Mouse (Mus musculus) neural tube, embryonic 11.5 days (tissue): ENCODE results near the gene Dlgap1. TPM values are rescaled to one million over a fixed set of nuclear protein-coding genes. Genes with fewer than 3 reads are reported as not detected.

Source experiments
- ATAC-seq: fragments of 200-750 bp; cut with Nextera tagmentation; 2 replicates; pipeline ENCODE4 v1.8.0; 2017; ENCODE audit warnings: moderate number of reproducible peaks, mild to moderate bottlenecking, moderate TSS enrichment, moderate library complexity; ENCODE audit not compliant: insufficient read depth, low FRiP score, low TSS enrichment
- DNase-seq: peaks from one replicate; pipeline ENCODE4 v3.0.0-alpha.2; 2015; ENCODE audit warnings: low spot score
- H3K27ac ChIP-seq: fragments of 300-500 bp; sonication (generic); 2 replicates; pipeline ENCODE4 v1.5.1; 2014; ENCODE audit warnings: low read depth, mild to moderate bottlenecking, low read length
- H3K27me3 ChIP-seq: fragments of 300-500 bp; sonication (generic); 2 replicates; pipeline ENCODE4 v1.6.1; 2014; ENCODE audit warnings: mild to moderate bottlenecking, low read length, mixed read lengths; ENCODE audit not compliant: control insufficient read depth, insufficient read depth
- H3K36me3 ChIP-seq: fragments of 300-500 bp; sonication (generic); 2 replicates; pipeline ENCODE4 v1.6.1; 2014; ENCODE audit warnings: mild to moderate bottlenecking, low read length, moderate library complexity, mixed read lengths; ENCODE audit not compliant: control insufficient read depth, insufficient read depth
- H3K4me1 ChIP-seq: fragments of 300-500 bp; sonication (generic); 2 replicates; pipeline ENCODE4 v1.6.1; 2014; ENCODE audit warnings: low read length, mixed read lengths; ENCODE audit not compliant: control insufficient read depth, insufficient read depth
- H3K4me2 ChIP-seq: fragments of 300-500 bp; sonication (generic); 2 replicates; pipeline ENCODE4 v1.6.1; 2014; ENCODE audit warnings: low read depth, mild to moderate bottlenecking, moderate library complexity
- H3K4me3 ChIP-seq: fragments of 300-500 bp; sonication (generic); 2 replicates; pipeline ENCODE4 v1.5.1; 2014; ENCODE audit warnings: low read depth, low read length
- H3K9ac ChIP-seq: fragments of 300-500 bp; sonication (generic); 2 replicates; pipeline ENCODE4 v1.6.1; 2014; ENCODE audit warnings: mild to moderate bottlenecking, low read length
- H3K9me3 ChIP-seq: fragments of 300-500 bp; sonication (generic); 2 replicates; pipeline ENCODE4 v1.6.1; 2016; ENCODE audit warnings: low read length; ENCODE audit not compliant: control insufficient read depth
- WGBS: fragments of 180-500 bp; shearing (Covaris S2); extraction: QIAGEN DNeasy Blood & Tissue Kit; methylation state at CpG from one replicate; pipeline ENCODE4 v1.1.7; 2014; 5-methylcytosine and 5-hydroxymethylcytosine counted together
- polyA plus RNA-seq: library from polyadenylated mRNA; unstranded; fragments of >200 nt; fragmentation: Nextera tagmentation; extraction: Ambion mirVana; gene quantifications from 2 replicates; pipeline ENCODE4 v1.2.1, GENCODE M21; 2014

The Dlgap1 gene
- polyA plus RNA-seq, 1 experiment from 2014 or later = 5.9 TPM

DNA sequence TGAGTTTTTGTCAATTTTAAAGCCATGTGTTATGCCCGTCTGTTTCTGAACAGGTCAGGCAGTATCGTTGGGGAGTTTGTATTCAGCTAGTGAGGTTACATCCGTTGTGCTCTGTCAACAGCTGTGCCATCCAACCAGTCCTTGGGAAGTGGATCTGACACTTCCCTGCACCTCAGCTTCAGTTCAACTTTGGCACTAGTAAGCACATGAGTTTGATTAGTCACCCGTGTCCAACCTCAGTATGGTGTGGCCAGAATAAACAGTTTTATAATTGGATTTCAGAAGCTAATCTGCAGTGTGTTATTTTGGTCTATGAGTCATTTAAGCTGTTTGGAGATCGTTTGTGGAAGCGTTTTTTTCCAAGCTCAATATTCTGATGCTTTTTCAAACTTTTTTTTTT, 35.8 kb downstream of the Dlgap1 start:
- DNase-seq (no peak), ATAC-seq (no peak)
- H3K4me1 ChIP-seq = no peaks in the 10 kb centered on the region
- H3K27ac ChIP-seq = no peak overlapping the region
- no peak overlapping the region for H3K4me2 ChIP-seq
- no peaks in the 10 kb centered on the region for H3K9me3 ChIP-seq
- no peaks in the 10 kb centered on the region for H3K27me3 ChIP-seq
- H3K36me3 ChIP-seq = no peaks in the 10 kb centered on the region
- no peak overlapping the region for H3K9ac ChIP-seq
- H3K4me3 ChIP-seq = no peak overlapping the region
- 76% methylated on average over 6 of the region's 6 CpGs for WGBS

DNA sequence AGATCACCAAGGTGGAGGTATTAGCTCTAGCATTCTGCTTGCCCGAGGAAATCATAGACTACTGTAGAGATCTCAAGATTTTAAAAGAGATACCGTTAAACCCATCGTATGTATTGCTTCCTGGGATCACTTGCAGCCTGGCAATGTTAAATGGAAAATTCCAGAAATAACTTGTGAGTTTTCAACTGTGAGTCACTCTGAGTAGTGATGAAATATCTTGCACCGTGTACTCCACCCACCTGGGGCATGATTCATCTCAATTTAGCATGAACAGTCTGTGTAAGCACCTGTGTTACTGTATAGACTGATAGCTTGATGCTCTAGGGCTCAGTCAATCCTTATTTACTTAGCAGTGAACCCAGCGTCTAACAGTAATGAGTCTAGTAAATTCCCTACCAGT, 38.7 kb downstream of the Dlgap1 start:
- Histone ChIP-seq H3K9ac (no peak overlapping the region), H3K27me3 (no peaks in the 10 kb centered on the region), H3K4me2 (no peak overlapping the region), H3K27ac (no peak overlapping the region), H3K36me3 (no peaks in the 10 kb centered on the region), H3K9me3 (no peaks in the 10 kb centered on the region), H3K4me3 (no peak overlapping the region), H3K4me1 (no peaks in the 10 kb centered on the region)
- no peak for DNase-seq
- WGBS = 93% methylated on average over 5 of the region's 5 CpGs
- no peak for ATAC-seq

DNA sequence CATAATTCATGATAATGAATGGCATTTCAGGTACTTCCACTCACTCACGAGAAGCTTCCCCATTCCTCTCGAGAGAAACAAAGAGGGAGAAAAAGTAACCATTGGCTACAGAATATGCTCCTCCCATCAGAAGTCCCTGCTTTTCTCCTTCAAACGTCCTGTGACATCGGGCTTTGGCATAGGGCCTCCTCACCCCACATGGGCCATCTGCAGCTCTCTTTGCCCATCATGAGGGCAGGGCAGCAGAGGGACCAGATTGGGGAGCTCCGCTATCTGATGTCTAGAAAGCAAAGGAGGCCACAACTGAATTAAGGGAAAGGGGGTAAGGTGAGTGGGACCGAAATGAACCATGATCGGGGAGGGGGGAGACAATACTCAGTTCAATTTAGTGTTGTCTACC, 47.6 kb downstream of the Dlgap1 start:
- no peak overlapping the region for H3K4me3 ChIP-seq
- no peaks in the 10 kb centered on the region for H3K36me3 ChIP-seq
- no peak overlapping the region for H3K27ac ChIP-seq
- ATAC-seq = no peak
- no peaks in the 10 kb centered on the region for H3K4me1 ChIP-seq
- no peaks in the 10 kb centered on the region for H3K27me3 ChIP-seq
- H3K9ac ChIP-seq = no peak overlapping the region
- H3K9me3 ChIP-seq = no peaks in the 10 kb centered on the region
- no peak overlapping the region for H3K4me2 ChIP-seq
- DNase-seq = no peak
- 79% methylated on average over 7 of the region's 7 CpGs for WGBS

DNA sequence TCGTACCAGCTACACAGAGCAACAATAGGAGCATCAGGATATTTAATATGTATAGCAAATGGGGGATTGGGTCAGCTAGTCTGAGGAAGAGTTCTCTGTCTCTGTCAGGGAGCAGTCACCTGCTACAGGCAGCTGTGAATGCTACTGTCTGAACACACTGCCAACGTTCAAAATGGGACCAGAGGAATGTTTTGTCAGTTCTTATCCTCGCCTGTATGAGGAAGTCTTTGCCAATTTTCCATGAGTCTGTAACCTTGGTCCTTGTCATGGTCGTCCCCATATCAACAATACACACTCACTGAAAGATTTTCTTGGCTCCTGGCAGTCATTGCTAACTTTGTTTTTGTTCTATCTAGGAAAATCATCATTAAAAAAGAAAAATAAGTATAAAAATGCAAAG, 51.5 kb downstream of the Dlgap1 start:
- Histone ChIP-seq H3K27ac (no peak overlapping the region), H3K9ac (no peak overlapping the region), H3K27me3 (no peaks in the 10 kb centered on the region), H3K4me2 (no peak overlapping the region), H3K36me3 (no peaks in the 10 kb centered on the region), H3K4me1 (no peaks in the 10 kb centered on the region), H3K9me3 (no peaks in the 10 kb centered on the region), H3K4me3 (no peak overlapping the region)
- no peak for DNase-seq
- 88% methylated on average over 4 of the region's 4 CpGs for WGBS
- no peak for ATAC-seq

DNA sequence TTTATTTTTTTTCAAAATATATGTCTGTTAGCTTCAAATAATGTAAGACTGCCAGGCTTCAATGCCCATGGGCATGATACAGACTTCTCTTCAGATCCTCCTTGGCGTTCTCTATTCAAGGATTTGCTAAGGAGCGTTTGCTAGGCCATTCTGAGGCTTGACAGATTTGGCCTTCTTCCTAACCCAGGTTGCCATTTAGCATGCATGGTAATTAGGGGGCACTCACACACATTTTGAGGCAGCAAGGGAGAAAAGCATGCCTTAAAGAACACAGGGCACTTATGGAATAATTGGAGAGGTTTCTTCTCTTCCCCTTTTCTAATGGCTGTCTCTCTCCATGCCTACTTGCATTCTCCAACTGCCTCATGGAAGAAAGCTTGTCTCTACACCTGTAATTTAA, 53.7 kb downstream of the Dlgap1 start:
- no peaks in the 10 kb centered on the region for H3K27me3 ChIP-seq
- H3K9ac ChIP-seq = no peak overlapping the region
- H3K27ac ChIP-seq = no peak overlapping the region
- H3K4me1 ChIP-seq = no peaks in the 10 kb centered on the region
- no peaks in the 10 kb centered on the region for H3K9me3 ChIP-seq
- 74% methylated on average over 2 of the region's 2 CpGs for WGBS
- ATAC-seq (no peak), DNase-seq (no peak)
- H3K4me3 ChIP-seq = no peak overlapping the region
- no peaks in the 10 kb centered on the region for H3K36me3 ChIP-seq
- H3K4me2 ChIP-seq = no peak overlapping the region

DNA sequence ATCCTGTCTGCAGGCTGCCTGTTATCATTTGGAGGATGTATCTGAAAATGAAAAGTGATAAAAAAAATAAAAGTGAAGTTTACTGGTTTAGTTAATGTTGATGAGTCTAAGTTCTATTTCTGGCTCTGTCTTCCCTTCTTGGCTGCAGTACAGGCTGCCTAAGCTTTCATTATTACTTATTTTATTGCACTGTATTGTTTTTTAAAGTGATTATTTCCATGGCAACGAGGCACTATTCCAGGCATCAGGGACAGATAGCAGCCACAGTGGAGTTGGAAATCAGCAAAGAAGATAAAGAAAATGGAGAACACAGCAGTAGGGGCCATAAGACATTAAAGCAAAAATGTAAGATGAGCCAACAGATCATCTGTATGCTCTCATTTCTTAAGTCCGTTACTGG, 66.0 kb downstream of the Dlgap1 start:
- Histone ChIP-seq H3K4me1 (no peaks in the 10 kb centered on the region), H3K4me3 (no peak overlapping the region), H3K4me2 (no peak overlapping the region), H3K9me3 (no peaks in the 10 kb centered on the region), H3K27ac (no peak overlapping the region), H3K36me3 (no peaks in the 10 kb centered on the region), H3K27me3 (no peaks in the 10 kb centered on the region), H3K9ac (no peak overlapping the region)
- 70% methylated on average over 2 of the region's 2 CpGs for WGBS
- no peak for DNase-seq
- ATAC-seq = no peak

DNA sequence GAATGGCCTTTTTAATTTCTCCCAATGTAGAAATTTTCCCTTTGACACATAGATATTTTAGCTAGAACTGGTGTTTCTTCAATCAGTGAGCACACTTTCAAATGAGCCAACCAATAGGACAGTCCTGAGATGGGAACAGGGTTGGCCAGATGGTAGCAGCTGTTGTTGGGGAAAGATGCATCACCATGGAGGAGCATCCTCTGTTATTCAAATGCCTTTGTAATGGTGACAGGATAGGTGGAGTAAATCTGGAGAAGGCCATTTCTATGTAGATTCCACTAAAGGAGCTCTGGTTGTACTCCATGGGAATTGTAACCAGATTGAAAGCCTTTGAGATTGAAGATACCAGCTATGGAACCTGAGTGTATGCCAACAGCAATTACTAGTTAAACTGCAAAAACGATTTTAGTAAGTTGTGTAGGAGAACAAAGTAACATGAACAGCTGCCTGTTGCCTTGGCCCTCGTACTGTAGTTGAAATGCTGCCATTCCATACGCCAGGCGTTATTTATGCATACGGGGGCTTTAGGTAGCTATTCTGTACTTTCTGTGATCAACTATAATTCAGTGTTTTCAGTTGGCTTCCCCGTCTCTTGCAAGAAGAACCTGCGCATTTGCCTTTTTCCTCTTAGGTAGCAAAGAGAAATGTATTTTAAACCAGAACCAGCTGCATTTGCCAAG, 72.0 kb downstream of the Dlgap1 start:
- H3K9ac ChIP-seq = no peak overlapping the region
- no peak overlapping the region for H3K4me3 ChIP-seq
- H3K27ac ChIP-seq = no peak overlapping the region
- ATAC-seq (no peak), DNase-seq (no peak)
- no peaks in the 10 kb centered on the region for H3K9me3 ChIP-seq
- no peaks in the 10 kb centered on the region for H3K36me3 ChIP-seq
- H3K4me2 ChIP-seq = no peak overlapping the region
- H3K4me1 ChIP-seq = no peaks in the 10 kb centered on the region
- H3K27me3 ChIP-seq = no peaks in the 10 kb centered on the region
- WGBS = 76% methylated on average over 7 of the region's 7 CpGs

DNA sequence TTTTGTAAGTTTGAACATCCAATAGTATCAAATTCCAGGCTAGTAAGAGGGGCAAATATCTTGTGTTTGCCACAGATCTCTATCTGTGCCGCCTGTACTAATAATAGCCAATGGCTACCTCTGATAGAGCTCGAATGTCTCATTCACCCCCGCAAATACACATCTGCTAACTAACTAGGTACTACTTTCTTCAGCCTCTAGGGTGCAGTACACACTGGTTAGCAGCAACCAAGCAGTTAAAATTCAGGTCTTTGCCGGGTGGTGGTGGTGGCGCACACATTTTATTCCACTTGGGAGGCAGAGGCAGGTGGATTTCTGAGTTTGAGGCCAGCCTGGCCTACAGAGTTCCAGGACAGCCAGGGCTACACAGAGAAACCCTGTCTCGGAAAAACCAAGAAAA, 99.4 kb downstream of the Dlgap1 start:
- H3K36me3 ChIP-seq = no peaks in the 10 kb centered on the region
- no peak overlapping the region for H3K27ac ChIP-seq
- no peak overlapping the region for H3K4me2 ChIP-seq
- H3K4me3 ChIP-seq = no peak overlapping the region
- DNase-seq (no peak), ATAC-seq (no peak)
- no peaks in the 10 kb centered on the region for H3K9me3 ChIP-seq
- H3K4me1 ChIP-seq = no peaks in the 10 kb centered on the region
- H3K9ac ChIP-seq = no peak overlapping the region
- whole genome bisulfite sequencing = 86% methylated on average over 6 of the region's 6 CpGs
- no peaks in the 10 kb centered on the region for H3K27me3 ChIP-seq

DNA sequence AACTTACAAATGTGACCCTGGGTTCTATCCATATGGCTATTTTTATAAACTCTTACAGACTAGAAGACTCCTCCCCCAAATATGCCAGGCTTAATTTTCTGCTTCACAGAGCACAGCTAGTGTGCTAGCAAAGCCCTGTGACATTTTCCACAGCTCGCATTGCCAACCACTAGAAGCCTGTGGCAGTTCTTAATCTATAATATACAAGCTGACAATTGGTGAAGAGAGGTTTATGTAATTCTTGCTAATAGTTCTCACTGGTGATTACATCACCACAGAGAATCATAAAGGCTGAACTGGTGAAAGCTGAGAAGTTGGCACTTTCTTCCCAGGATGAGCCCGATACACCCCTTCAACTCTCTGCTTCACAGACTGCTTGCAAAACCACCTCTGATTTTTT, 103.2 kb downstream of the Dlgap1 start:
- H3K9ac ChIP-seq = no peak overlapping the region
- 81% methylated on average over 2 of the region's 2 CpGs for WGBS
- H3K4me1 ChIP-seq = no peaks in the 10 kb centered on the region
- H3K27ac ChIP-seq = no peak overlapping the region
- no peak overlapping the region for H3K4me2 ChIP-seq
- DNase-seq = no peak
- H3K36me3 ChIP-seq = no peaks in the 10 kb centered on the region
- no peaks in the 10 kb centered on the region for H3K27me3 ChIP-seq
- no peaks in the 10 kb centered on the region for H3K9me3 ChIP-seq
- no peak overlapping the region for H3K4me3 ChIP-seq
- no peak for ATAC-seq
